Mouse (Mus musculus) macrophage (primary cell): ENCODE data around the gene Shb. TPM values are rescaled to one million over a fixed set of nuclear protein-coding genes. Genes with fewer than 3 reads are reported as not detected.
"Not testable (repeated sequence)": the region's sequence is repeated elsewhere in the genome, so short reads cannot be mapped to it uniquely, and the experiment has no call there.

Experiments
- H3K27ac ChIP-seq: fragments of 350-480 bp; formaldehyde crosslinking; 2 replicates; pipeline ENCODE4 v1.9.0; 2021
- H3K36me3 ChIP-seq: fragments of 350-480 bp; formaldehyde crosslinking; 2 replicates; pipeline ENCODE4 v1.9.0; 2021; ENCODE audit errors: inconsistent target
- H3K4me3 ChIP-seq: fragments of 350-480 bp; formaldehyde crosslinking; 2 replicates; pipeline ENCODE4 v1.9.0; 2021; ENCODE audit errors: inconsistent target
- H3K79me2 ChIP-seq: fragments of 350-480 bp; formaldehyde crosslinking; 2 replicates; pipeline ENCODE4 v1.9.0; 2021; ENCODE audit errors: inconsistent target
- WGBS: methylation state at CpG from one replicate; pipeline ENCODE4 v1.1.7; 2026; ENCODE audit warnings: inconsistent platforms; ENCODE audit not compliant: missing documents; 5-methylcytosine and 5-hydroxymethylcytosine counted together
- polyA plus RNA-seq: library from polyadenylated mRNA; stranded (reverse); fragments of 250-400 nt; gene quantifications from 3 replicates; pipeline ENCODE4 v1.2.4, GENCODE M21; 2018; ENCODE audit warnings: inconsistent platforms

Shb gene
- polyA plus RNA-seq, 1 experiment from 2014 or later, result 3.2 TPM

DNA sequence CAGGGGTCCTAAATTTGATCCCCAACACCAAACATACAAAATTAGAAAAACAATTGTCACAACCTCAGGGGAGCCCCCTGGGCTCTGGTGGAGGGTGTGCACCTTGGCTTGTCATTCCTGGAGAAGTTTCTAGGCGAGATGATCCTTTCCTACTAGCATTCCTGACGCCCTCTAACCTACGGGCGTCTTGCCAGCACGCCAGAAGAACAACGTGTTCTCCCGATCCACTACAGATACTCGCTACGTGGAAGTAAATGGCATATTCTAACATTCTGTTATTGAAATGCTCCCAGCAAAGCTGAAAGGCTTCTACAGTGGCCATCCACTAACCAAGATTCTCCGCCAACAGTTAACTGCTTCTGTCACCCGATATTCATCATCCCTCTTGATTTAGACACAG, 139.7 kb downstream of the Shb start:
- 56% methylated on average over 11 of the region's 11 CpGs for WGBS
- Histone ChIP-seq H3K27ac (no peak overlapping the region), H3K36me3 (no peaks in the 10 kb centered on the region), H3K4me3 (no peak overlapping the region), H3K79me2 (peaks cover 7% of the 10 kb centered on the region; the same call in 1 of the 2 replicates)

DNA sequence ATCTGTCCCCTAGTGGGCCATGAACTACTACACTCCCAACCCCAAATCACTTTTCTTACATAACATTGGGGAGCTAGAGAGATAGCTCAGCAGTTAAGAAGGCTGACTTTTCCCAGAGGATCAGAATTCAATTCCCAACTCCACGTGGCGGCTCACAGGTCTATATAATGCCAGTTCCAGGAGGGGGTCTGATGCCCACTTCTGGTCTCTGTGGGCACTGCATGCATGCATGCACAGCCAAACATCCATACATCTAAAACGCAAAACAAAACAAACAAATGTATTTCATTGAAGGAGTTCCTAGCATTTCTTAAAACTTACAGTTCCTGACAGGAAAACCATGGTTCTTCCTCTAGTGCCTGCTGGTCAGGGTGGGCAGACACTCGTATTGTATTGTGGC, 140.2 kb downstream of the Shb start:
- no peaks in the 10 kb centered on the region for H3K36me3 ChIP-seq
- H3K79me2 ChIP-seq, result peaks cover 3% of the 10 kb centered on the region; the same call in 1 of the 2 replicates
- 66% methylated on average over 4 of the region's 4 CpGs for WGBS
- no peak overlapping the region for H3K4me3 ChIP-seq
- H3K27ac ChIP-seq, result no peak overlapping the region

DNA sequence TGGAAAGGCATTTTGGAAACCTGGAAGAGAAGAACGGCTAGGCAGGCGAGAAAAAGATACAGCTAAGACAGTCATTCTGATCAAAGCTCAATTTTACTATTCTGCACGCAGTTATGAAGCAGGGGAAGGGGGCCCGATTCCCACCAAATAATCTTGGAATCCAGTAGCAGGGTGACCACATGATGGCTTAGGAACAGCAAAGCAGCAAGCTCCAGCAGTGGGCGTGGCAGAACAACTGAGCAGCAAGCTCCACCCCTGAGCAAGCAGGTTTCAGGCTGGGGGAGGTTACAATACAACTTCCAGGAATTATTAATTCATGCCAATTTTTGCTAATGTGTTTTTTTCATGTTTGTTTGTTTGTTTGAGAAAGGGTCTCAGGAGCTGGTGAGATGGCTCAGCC, 145.0 kb downstream of the Shb start:
- not testable (repeated sequence) for H3K36me3 ChIP-seq, H3K4me3 ChIP-seq, H3K27ac ChIP-seq, H3K79me2 ChIP-seq
- WGBS, result 95% methylated on average over 5 of the region's 5 CpGs

DNA sequence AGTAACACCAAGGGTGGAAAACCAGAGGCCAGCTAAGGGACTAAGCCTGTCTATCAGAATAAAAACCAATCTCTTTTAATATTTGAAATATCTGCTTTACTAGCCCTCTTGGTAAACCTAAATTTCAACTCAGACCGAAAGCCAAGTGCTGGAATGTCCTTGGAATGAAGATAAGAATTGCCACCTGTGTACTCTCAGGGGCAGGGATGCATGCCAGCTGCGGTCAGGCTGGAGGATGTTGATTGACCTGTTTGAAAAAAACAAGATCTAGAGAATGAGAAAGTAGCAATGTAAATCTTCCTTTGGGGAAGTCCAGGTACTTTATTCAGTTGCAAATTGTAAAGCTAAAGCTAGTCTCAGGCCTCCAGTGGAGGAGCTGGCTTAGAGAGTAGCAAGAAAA, 150.1 kb downstream of the Shb start:
- not testable (repeated sequence) for H3K36me3 ChIP-seq, H3K79me2 ChIP-seq, H3K4me3 ChIP-seq, H3K27ac ChIP-seq
- WGBS, result 87% methylated on average over 2 of the region's 2 CpGs

GRCm38 (mm10) chr4:45380903-45381580, 151.2 kb downstream of the Shb start:
- 92% methylated on average over 9 of the region's 10 CpGs for WGBS
- H3K36me3 ChIP-seq, H3K79me2 ChIP-seq, H3K27ac ChIP-seq, H3K4me3 ChIP-seq: not testable (repeated sequence)

GRCm38 (mm10) chr4:45376573-45376972, 155.7 kb downstream of the Shb start:
- Histone ChIP-seq H3K36me3 (peaks cover 44% of the 10 kb centered on the region), H3K4me3 (no peak overlapping the region)

GRCm38 (mm10) chr4:45374879-45375278, 157.4 kb downstream of the Shb start:
- 100% methylated on average over 5 of the region's 5 CpGs for WGBS
- Histone ChIP-seq H3K36me3 (peaks cover 59% of the 10 kb centered on the region), H3K4me3 (no peak overlapping the region), H3K79me2 (no peaks in the 10 kb centered on the region), H3K27ac (no peak overlapping the region)

More at GRCm38 (mm10) chr4:45376573-45376972, 155.7 kb downstream of the Shb start:
- H3K27ac ChIP-seq, result no peak overlapping the region
- H3K79me2 ChIP-seq, result no peaks in the 10 kb centered on the region
- WGBS, result 94% methylated on average over 4 of the region's 4 CpGs

Other genes starting within 250 kb of the Shb start
- 4.3 to 8.1 TPM (median 6.8 TPM) in 3 replicates for gene Trmt10b, start 235.3 kb downstream of the Shb start, polyA plus RNA-seq
- 5.0 to 7.9 TPM (median 7.4 TPM) in 3 replicates for gene Dcaf10, start 190.4 kb downstream of the Shb start, polyA plus RNA-seq
- 17.6 to 31.1 TPM (median 28.5 TPM) in 3 replicates for gene Exosc3, start 189.7 kb downstream of the Shb start, polyA plus RNA-seq
- gene Slc25a51, start 123.7 kb downstream of the Shb start, polyA plus RNA-seq, result 45.5 to 50.0 TPM (median 48.2 TPM) in 3 replicates